Mouse (Mus musculus) ovary, adult 18-20 months (tissue): ENCODE data around the gene Olfr203.
"Not testable (repeated sequence)": the region's sequence is repeated elsewhere in the genome, so short reads cannot be mapped to it uniquely, and the experiment has no call there.

Experiments
- DNase-seq: peaks from one replicate; pipeline ENCODE4 v3.0.0; 2022; ENCODE audit warnings: low spot score, mixed read lengths

Gene Olfr203

GRCm38 (mm10) chr16:59298581-59298980 is at the start of gene Olfr203:
Gene Olfr203 (plus strand): TSS chr16:59298881.
- DNase-seq = no peak

GRCm38 (mm10) chr16:59249684-59250083 is 49.0 kb upstream of the Olfr203 start:
- no peak for DNase-seq

GRCm38 (mm10) chr16:59269097-59269496 is 29.6 kb upstream of the Olfr203 start:
- DNase-seq = not testable (repeated sequence)

- DNase-seq = not testable (repeated sequence)
Measured at GRCm38 (mm10) chr16:59272532-59272931, 26.1 kb upstream of the Olfr203 start, which contains the start of gene Olfr201. Gene Olfr201 (minus strand): TSS chr16:59272632.

GRCm38 (mm10) chr16:59280542-59280941 is 18.1 kb upstream of the Olfr203 start:
- no peak for DNase-seq

GRCm38 (mm10) chr16:59283476-59283875 is 15.2 kb upstream of the Olfr203 start:
- DNase-seq = no peak

GRCm38 (mm10) chr16:59286693-59287092 is 12.0 kb upstream of the Olfr203 start, which contains the start of gene Olfr202:
Gene Olfr202 (minus strand): TSS chr16:59286793.
- DNase-seq = no peak

GRCm38 (mm10) chr16:59287576-59287975 is 11.1 kb upstream of the Olfr203 start:
- DNase-seq = not testable (repeated sequence)

GRCm38 (mm10) chr16:59318148-59318547 is 19.5 kb downstream of the Olfr203 start, which contains the start of gene Olfr204:
Gene Olfr204 (minus strand): TSS chr16:59318248.
- no peak for DNase-seq

GRCm38 (mm10) chr16:59323262-59323661 is 24.6 kb downstream of the Olfr203 start:
- not testable (repeated sequence) for DNase-seq

GRCm38 (mm10) chr16:59331038-59331437 is 32.4 kb downstream of the Olfr203 start, which contains the start of gene Olfr205:
Gene Olfr205 (minus strand): TSS chr16:59331138.
- DNase-seq = no peak

GRCm38 (mm10) chr16:59349146-59349545 is 50.5 kb downstream of the Olfr203 start, which contains the start of gene Olfr206:
Gene Olfr206 (minus strand): TSS chr16:59349246.
- DNase-seq = no peak
